ENCODE assay signal across 14 mouse cellular contexts in the genomic region with DNA sequence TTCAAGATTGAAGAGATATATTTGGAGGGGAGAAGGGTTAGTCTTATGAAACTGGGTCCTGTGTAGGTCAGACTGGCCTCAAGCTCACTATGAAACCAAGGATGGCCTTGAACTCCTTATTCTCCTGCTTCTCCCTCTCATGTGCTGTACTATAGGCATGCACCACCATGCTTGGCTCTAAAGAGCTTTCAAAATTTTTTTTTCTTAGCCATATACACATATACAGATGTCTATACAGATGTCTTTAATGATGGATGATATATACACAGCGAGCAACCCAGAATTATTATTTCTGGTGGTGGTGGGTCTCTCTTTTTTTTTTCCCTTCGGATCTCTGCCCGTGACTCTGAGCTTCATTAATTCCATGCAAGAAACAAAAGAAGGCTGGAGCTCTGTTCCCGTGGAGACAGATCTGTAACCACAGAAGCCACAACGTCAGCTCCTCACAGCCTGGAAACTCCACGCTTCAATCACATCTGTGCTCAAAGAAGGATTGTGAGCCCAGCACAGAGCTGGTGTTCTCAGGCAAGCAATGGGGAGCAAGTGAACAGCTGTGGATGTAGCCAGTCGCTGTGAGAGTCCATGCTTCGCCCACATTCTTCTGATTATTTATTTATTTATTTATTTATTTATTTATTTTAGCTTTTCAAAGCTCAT. TPM values are rescaled to one million over a fixed set of nuclear protein-coding genes. Genes with fewer than 3 reads are reported as not detected.
DNase-seq lines count a peak whose midpoint lies in the region; ATAC-seq and TF ChIP-seq lines count a peak whose summit lies in the region.
"Had no signal": no experiment of that assay in that cellular context is flagged by ENCODE, and none has a peak within 500 bp of the region (broad histone marks: within the 10 kb centered on the region; RNA-seq: fewer than 3 reads in every experiment).

No protein-coding gene starts in this region.

- H3K9me3 ChIP-seq in embryonic facial prominence, embryonic 12.5 days, result no peaks in the 10 kb centered on the region
- H3K9me3 ChIP-seq in forebrain, postnatal 0 days (ENCODE audit: low read length), result no peaks in the 10 kb centered on the region
- no peaks in the 10 kb centered on the region for H3K9me3 ChIP-seq in midbrain, embryonic 13.5 days
- H3K9me3 ChIP-seq in heart, embryonic 11.5 days (replicated peaks; ENCODE audit: control insufficient read depth, low read length), result no peaks in the 10 kb centered on the region

- H3K4me2 ChIP-seq in embryonic facial prominence, embryonic 12.5 days (replicated peaks), result no peak overlapping the region
- no peak overlapping the region for H3K4me2 ChIP-seq in forebrain, postnatal 0 days (ENCODE audit: low read depth)
- no peak overlapping the region for H3K4me2 ChIP-seq in midbrain, embryonic 13.5 days (replicated peaks)
- H3K4me2 ChIP-seq in heart, embryonic 11.5 days, result no peak overlapping the region

- no peak for TF ChIP-seq POLR2A in lung, adult 2 months (IDR thresholded peaks at IDR 0.05; ENCODE audit: borderline replicate concordance, extremely low read depth, low read depth, low read length)

- H3K36me3 ChIP-seq in embryonic facial prominence, embryonic 12.5 days, result no peaks in the 10 kb centered on the region
- no peaks in the 10 kb centered on the region for H3K36me3 ChIP-seq in forebrain, postnatal 0 days (ENCODE audit: insufficient read depth)
- H3K36me3 ChIP-seq in midbrain, embryonic 13.5 days, result no peaks in the 10 kb centered on the region
- H3K36me3 ChIP-seq in heart, embryonic 11.5 days (ENCODE audit: control insufficient read depth, insufficient read depth, low read length), result no peaks in the 10 kb centered on the region

- H3K4me1 ChIP-seq in embryonic facial prominence, embryonic 12.5 days, result 0 out of 2 replicates have a peak, but pooled peaks cover 4% of the 10 kb centered on the region
- no peaks in the 10 kb centered on the region for H3K4me1 ChIP-seq in forebrain, postnatal 0 days (ENCODE audit: insufficient read depth)
- peaks cover 19% of the 10 kb centered on the region for H3K4me1 ChIP-seq in midbrain, embryonic 13.5 days (replicated peaks)
- H3K4me1 ChIP-seq in heart, embryonic 11.5 days (ENCODE audit: control insufficient read depth, insufficient read depth, low read length), result no peaks in the 10 kb centered on the region
- H3K4me1 ChIP-seq in lung, adult 2 months (ENCODE audit: control insufficient read depth, insufficient read depth, low read length), result no peaks in the 10 kb centered on the region

- WGBS in embryonic facial prominence, embryonic 12.5 days, result 38% methylated on average over 8 of the region's 8 CpGs
- WGBS in forebrain, postnatal 0 days, result 33% methylated on average over 8 of the region's 8 CpGs
- 35% methylated on average over 8 of the region's 8 CpGs for WGBS in midbrain, embryonic 13.5 days
- 62% methylated on average over 8 of the region's 8 CpGs for WGBS in heart, embryonic 11.5 days (ENCODE audit: insufficient replicate concordance)
- 67% methylated on average over 8 of the region's 8 CpGs for WGBS in lung, adult 2 months

- no peak overlapping the region for H3K9ac ChIP-seq in embryonic facial prominence, embryonic 12.5 days
- H3K9ac ChIP-seq in forebrain, postnatal 0 days, result no peak overlapping the region
- H3K9ac ChIP-seq in midbrain, embryonic 13.5 days (replicated peaks), result no peak overlapping the region
- H3K9ac ChIP-seq in heart, embryonic 11.5 days (ENCODE audit: low read depth, low read length), result no peak overlapping the region
- H3K9ac ChIP-seq: liver, postnatal 0 days had no signal

- H3K27me3 ChIP-seq in embryonic facial prominence, embryonic 12.5 days, result no peaks in the 10 kb centered on the region
- no peaks in the 10 kb centered on the region for H3K27me3 ChIP-seq in forebrain, postnatal 0 days (ENCODE audit: insufficient read depth, low read length)
- no peaks in the 10 kb centered on the region for H3K27me3 ChIP-seq in midbrain, embryonic 13.5 days
- no peaks in the 10 kb centered on the region for H3K27me3 ChIP-seq in heart, embryonic 11.5 days (ENCODE audit: control insufficient read depth, insufficient read depth, low read length)

- ATAC-seq in embryonic facial prominence, embryonic 12.5 days (ENCODE audit: insufficient number of reproducible peaks, insufficient read depth, low FRiP score, low TSS enrichment), result 0 out of 2 replicates have a peak, but pooled peaks have one; percentile 48
- peak; percentile 78 for ATAC-seq in forebrain, postnatal 0 days
- peak; percentile 66; the same call in 1 of the 2 replicates for ATAC-seq in midbrain, embryonic 13.5 days
- ATAC-seq in heart, embryonic 11.5 days (replicated peaks; ENCODE audit: insufficient number of reproducible peaks, low FRiP score, low TSS enrichment), result no peak
- ATAC-seq: liver, postnatal 0 days had no signal

- no peak for TF ChIP-seq CTCF in forebrain, postnatal 0 days (IDR thresholded peaks at IDR 0.05; ENCODE audit: low read depth)
- TF ChIP-seq CTCF in lung, adult 2 months (IDR thresholded peaks at IDR 0.05; ENCODE audit: insufficient read depth, low read length), result no peak

- H3K27ac ChIP-seq in embryonic facial prominence, embryonic 12.5 days, result 0 out of 2 replicates have a peak overlapping the region, but pooled peaks have one; percentile 23
- no peak overlapping the region for H3K27ac ChIP-seq in forebrain, postnatal 0 days (ENCODE audit: low read depth, low read length)
- H3K27ac ChIP-seq in midbrain, embryonic 13.5 days, result no peak overlapping the region
- H3K27ac ChIP-seq in heart, embryonic 11.5 days (ENCODE audit: low read depth, low read length), result no peak overlapping the region

- H3K4me3 ChIP-seq in embryonic facial prominence, embryonic 12.5 days, result no peak overlapping the region
- H3K4me3 ChIP-seq in forebrain, postnatal 0 days (ENCODE audit: low read depth, low read length), result no peak overlapping the region
- no peak overlapping the region for H3K4me3 ChIP-seq in midbrain, embryonic 13.5 days (replicated peaks)
- no peak overlapping the region for H3K4me3 ChIP-seq in heart, embryonic 11.5 days (ENCODE audit: low read depth, low read length)
- H3K4me3 ChIP-seq in lung, adult 2 months (replicated peaks; ENCODE audit: extremely low read depth, low read depth, low read length), result no peak overlapping the region

- peak; percentile 23 for DNase-seq in layer of hippocampus, adult 9-11 months
- DNase-seq in layer of hippocampus, adult 11-12 months (ENCODE audit: low spot score), result no peak
- DNase-seq in forebrain, postnatal 0 days, result peak; percentile 60
- DNase-seq in natural killer cell, adult 2 months (ENCODE audit: low spot score in 2 of 2), result no peak
- no peak for DNase-seq in lung, adult 2 months
- DNase-seq: adrenal gland, postnatal 14 days; cerebellum, postnatal 10 days; gastrocnemius, postnatal 14 days; liver, postnatal 0 days had no signal

RNA-seq across cellular contexts. Expression of a gene that starts 20.8 kb away (rescaled TPM):
- polyA plus RNA-seq in embryonic facial prominence, embryonic 12.5 days (2016; fragmentation: Nextera tagmentation; extraction: Ambion mirVana), result 56.5 and 59.7 TPM in 2 replicates
- 5.2 and 8.3 TPM in 2 replicates for total RNA-seq in forebrain, postnatal 0 days (2014; rRNA removed)
- 2.2 and 3.1 TPM in 2 replicates for polyA plus RNA-seq in forebrain, postnatal 0 days (2015; fragmentation: Nextera tagmentation; extraction: Ambion mirVana)
- 8.0 and 8.5 TPM in 2 replicates for polyA plus RNA-seq in midbrain, embryonic 13.5 days (2015; fragmentation: Nextera tagmentation; extraction: Ambion mirVana)
- polyA plus RNA-seq in heart, embryonic 11.5 days (2014; fragmentation: Nextera tagmentation; extraction: Ambion mirVana), result 28.9 and 29.0 TPM in 2 replicates
- 6.7 and 7.3 TPM in 2 replicates for polyA plus RNA-seq in lung, adult 2 months (2012; rRNA removed)

RNA-seq across cellular contexts. Expression of a gene that starts 33.2 kb away (rescaled TPM):
- 1.2 and 2.3 TPM in 2 replicates for polyA plus RNA-seq in embryonic facial prominence, embryonic 12.5 days (2016; fragmentation: Nextera tagmentation; extraction: Ambion mirVana)
- total RNA-seq in forebrain, postnatal 0 days (2014; rRNA removed), result not detected in 2 replicates
- polyA plus RNA-seq in forebrain, postnatal 0 days (2015; fragmentation: Nextera tagmentation; extraction: Ambion mirVana), result 0.88 and 2.0 TPM in 2 replicates
- 0.48 TPM in 1 of 2 replicates, not detected in the other for polyA plus RNA-seq in midbrain, embryonic 13.5 days (2015; fragmentation: Nextera tagmentation; extraction: Ambion mirVana)
- 7.3 and 9.1 TPM in 2 replicates for polyA plus RNA-seq in heart, embryonic 11.5 days (2014; fragmentation: Nextera tagmentation; extraction: Ambion mirVana)
- 2.4 and 3.5 TPM in 2 replicates for polyA plus RNA-seq in lung, adult 2 months (2012; rRNA removed)
- total RNA-seq: adrenal gland, postnatal 14 days; hematopoietic stem cell, adult 5-6 weeks; MEL had no signal
- polyA plus RNA-seq: liver, postnatal 0 days had no signal

Comparison
In these comparisons a context has a peak if more than half of its experiments do, and no peak if none do; other contexts are left out.
1. DNase-seq: peak in layer of hippocampus, adult 9-11 months (single experiment) and forebrain, postnatal 0 days (single experiment); none in layer of hippocampus, adult 11-12 months (single experiment), natural killer cell, adult 2 months (0 of 2) and lung, adult 2 months (single experiment).